Mouse (Mus musculus) thymus, postnatal 14 days (tissue): ENCODE results near the gene Meis2.

Experiments
- DNase-seq: peaks from one replicate; pipeline ENCODE4 v3.0.0; 2021

Meis2 gene

DNA sequence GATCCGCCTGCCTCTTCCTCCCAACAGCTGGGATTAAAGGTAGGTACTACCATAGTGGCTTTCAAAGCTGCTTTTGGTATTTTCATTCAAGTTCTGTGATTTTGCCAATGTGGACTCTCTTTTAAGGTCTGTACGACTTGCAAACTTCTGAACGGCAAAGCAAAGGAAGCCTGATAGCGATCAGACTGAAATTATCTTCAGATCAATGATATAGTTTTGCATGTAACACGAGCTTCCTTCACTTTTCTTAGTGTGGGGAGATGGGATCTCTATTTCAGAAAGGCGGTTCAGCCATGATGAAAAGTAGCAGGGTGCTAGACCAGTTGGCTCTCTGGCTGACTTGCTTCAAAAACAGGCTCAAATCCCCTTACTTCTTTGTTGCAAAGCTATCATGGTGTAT lies 76.4 kb downstream of the Meis2 start:
- no peak for DNase-seq

DNA sequence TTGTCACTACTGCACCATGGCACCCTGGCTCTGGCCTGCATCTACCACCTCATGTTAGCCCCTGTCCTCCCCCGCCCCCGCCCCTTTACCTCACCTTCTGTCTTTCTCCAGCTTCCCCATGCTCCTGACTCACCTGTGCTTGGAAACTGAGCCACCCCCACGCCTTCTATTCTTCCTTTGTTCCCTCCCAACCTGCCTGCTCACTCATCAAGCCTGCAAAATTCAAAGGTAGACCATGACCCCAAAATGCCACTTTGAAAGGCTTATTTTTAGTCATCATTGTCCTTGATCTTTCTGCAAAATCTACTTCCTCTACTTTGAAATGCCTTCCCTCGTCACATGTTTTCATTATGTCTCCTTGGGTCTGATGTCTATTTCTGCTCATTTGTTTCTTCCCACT lies 77.2 kb downstream of the Meis2 start:
- DNase-seq: no peak

DNA sequence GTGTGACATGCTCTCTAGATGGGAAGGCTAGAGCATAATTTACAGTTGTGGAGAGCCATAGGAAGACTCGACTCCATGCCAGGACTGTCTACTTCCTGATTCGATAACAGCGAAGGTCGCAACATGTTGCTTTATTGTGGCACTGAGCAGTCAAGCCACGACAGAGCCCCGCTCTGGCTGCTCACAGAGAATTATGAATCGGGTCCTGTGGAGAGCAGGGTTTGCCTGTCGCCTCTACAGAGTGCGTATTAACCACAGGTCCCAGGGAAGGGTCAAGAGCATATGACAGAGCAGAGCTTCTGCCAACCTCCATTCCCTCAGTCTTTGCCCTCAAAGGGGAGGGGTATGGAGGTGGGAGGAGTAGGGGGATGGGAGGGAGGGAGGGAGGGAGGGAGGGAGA lies 80.7 kb downstream of the Meis2 start:
- DNase-seq: no peak

DNA sequence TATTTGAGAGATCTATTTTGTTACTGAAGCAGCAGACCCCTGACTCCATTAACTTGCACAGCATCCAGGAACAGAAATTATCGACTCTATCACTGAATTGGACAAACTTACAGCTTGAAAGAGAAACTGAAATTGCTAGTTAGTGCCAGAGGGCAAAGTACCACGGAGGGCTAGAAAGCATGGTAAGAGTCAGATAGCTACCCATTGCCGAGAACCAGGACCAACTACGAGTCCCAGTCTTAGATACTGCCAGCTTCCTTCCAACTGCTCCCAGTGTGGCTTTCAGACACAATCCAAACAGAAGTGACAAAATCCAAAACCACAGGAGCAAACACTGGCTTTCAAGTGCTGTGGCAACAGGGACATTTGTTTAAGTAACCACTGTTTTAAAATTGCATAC lies 81.2 kb downstream of the Meis2 start:
- DNase-seq: no peak

DNA sequence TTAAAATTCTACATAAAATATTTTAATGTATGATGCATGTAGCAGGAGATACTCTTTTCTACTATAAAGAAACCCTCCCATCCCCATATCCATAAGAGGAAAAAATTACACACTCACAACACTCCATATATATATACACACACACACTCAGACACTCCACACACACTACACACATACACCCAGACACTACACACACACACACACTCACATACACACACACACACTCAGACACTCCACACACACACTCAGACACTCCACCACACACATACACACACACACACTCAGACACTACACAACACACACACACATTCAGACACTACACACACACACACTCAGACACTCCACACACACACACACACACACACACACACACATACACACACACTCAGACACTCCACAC lies 85.1 kb downstream of the Meis2 start:
- no peak for DNase-seq

DNA sequence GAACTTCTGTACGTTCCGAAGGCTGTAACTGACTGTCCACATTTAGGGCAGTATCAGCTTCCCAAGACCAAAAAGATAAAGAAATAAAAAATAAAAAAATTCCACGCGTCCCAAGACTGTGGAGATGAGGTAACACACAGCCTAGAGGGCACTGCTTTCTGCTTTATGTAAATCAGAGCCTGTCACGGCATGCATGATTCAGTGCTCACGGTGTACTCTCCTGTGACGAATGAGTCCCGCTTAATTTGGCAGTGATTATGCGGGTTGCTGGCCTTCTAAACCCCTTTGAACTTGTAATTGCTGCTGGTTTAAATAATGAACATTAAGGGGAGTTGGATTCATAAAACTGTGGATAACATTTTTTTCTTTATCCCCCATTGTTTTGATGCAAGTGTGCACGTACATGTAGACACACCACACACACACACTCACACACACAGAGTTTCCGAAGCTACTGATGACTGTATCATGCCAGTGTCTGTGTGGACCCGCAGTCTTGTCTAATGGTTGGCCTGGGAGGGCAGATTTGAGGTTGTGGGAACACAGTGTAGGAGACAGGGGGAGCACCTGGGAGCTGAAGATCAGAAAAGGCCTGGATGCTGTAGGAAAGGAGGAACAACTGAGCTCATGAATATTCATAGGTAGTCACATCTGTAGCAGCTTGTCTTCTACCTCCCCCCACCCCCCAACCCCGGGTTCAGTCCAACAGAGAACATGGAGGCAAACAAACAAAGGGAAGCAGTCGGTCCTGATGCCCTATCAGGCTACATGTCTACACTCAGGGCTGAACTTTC lies 85.8 kb downstream of the Meis2 start:
- no peak for DNase-seq

DNA sequence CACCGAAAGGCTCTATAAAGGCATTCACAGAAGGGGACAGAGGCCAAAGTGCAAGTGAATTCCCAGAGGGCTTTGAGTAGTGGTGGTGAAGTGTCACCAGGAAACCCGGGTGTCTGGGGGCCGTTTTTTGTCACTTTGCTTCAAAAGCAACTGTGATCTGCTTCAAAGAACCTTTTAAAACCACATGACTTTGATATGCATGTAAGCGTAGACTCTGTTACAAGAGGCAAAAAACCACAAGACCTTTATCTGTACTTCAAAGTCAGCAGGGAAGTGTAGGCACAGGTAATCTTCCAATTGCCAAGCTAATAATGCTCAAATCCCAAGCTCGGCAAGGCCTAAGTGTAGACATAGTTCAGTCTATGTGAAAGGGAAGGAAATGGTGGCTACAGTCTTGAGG lies 87.0 kb downstream of the Meis2 start:
- DNase-seq: no peak

DNA sequence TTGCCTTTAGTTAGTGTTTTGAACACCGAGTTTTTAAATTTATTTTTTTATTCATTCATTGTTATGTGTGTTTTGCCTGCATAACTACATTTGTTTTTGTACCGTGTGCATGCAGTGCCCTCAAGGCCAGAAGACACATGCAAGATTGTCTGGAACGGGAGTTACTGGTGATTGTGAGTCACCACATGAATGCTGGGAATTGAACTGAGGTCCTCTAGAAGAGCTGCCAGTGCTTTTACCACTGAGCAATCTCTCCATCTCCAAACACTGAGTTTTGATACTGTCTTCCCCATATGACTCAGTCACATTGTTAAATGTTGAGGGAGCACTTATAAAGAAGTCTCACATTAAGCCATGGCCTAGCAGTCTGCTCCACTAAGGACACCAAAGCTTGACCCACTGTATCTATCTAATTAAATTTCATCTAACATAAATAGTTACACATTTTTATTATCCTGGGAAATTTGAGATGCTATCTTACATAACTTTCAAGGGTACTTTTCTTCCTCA lies 94.3 kb downstream of the Meis2 start:
- no peak for DNase-seq

DNA sequence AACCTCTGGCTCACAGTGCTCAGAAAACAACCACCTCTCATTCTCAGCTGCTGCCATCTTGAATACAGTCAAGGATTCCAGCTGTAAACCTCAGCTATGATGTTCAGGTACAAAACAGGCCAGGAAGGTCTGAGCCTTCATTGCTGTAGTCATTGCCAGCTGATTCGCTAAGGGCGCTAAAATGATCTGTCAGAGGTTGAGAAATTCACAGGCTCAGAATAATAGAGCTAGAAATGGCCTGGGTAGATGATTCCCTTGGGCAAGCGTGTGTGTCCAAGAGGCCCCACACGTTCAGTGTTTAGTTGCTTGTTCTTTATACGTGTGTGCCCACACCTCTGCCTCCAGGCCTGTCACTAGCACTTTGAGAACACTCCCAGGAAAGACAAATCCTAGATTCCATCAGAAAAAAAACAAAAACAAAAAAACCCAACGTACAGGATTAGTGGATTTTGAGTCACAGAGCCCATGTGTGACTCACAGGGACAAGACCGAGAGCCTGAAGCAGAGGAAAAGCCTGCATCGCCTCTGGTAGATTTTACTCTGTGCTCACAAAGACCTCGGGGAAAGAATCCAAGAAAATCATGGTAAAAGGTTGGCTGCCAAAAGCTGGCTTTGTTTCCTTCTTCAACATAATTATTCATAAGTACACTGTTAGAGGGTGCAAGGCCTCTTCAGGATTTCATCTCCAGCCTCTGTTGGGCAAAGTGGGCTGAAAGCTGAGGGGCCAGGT lies 95.4 kb downstream of the Meis2 start:
- no peak for DNase-seq

DNA sequence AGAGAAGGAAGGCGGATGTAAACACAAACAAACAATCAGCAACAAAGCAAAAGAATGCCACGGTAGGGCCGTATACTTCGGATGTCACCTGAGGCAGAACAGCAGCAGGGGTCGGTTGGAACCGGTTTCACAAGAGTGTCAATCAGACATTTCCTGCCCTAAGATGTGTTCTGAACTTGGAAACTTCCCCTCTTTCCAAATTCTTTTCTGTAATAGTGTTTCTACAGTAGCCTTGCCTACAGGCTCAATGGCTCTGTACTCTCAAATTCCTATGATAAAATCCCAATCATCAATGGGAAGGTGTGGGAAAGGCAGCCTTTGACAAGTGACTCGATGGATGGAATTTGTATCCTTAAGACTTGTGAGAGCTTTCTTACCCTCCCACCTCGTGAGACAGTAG lies 96.4 kb downstream of the Meis2 start:
- no peak for DNase-seq

DNA sequence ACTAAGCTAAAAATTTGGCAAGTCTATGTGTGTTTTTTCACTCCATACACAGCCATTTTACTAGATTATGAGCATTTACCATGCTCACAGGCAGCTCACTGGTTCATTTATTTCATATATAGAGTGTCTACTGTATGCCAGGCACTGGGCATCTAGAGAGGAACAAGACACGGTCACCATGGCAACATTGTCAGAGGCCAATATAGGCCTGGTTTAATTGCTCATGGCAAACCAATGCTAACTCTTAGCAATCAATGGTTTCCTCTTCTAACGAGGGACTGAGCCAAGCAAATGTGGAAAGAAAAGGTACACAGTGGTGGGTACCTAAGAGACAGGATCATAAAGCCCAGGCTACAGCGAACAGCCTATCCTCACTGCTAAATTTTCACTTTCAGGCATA lies 100.7 kb downstream of the Meis2 start:
- DNase-seq: no peak

DNA sequence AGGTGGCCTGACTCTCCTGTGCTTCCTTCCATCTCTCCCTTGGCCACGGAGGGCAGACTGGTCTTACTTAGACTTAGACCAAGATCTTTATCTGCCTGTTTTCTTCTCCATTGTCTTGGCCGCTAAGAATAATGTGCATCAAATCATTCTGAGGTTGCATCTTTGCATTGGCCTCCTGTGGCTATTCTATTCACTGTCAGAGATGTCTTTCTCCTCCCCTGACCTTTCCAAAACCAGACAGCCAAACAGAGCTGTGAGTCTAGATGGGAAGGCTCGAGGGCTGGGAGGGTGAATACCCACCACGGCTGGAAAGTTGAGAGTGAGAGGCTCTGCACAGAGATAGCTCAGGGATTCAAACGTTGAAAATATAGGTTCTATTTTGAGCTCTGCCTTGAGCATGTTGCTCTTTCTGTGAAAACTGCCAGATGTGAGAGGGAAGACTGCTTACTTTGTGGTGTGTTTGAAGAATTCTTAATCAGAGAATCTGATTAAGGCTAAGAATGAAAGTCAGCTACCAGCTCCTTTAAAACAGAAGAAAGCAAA lies 102.3 kb downstream of the Meis2 start:
- no peak for DNase-seq

DNA sequence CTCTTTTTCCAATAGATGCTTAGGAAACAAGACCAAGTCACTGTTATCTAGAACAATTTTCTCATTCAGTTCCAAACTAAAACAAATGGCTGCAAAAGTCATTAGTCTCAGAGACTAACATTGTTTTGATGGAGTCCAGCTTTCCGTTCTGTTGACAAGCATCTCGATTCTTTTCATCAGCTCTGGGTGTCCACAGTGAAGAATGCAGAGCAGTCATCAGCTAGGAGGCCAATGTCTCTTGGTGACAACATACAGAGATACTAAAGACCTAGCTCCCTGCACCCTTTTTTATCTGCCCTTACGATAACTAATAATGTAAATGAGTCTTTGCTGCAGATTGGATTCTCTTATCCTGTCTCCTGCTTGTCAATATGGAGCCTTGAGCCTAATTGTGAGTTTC lies 102.9 kb downstream of the Meis2 start:
- no peak for DNase-seq

DNA sequence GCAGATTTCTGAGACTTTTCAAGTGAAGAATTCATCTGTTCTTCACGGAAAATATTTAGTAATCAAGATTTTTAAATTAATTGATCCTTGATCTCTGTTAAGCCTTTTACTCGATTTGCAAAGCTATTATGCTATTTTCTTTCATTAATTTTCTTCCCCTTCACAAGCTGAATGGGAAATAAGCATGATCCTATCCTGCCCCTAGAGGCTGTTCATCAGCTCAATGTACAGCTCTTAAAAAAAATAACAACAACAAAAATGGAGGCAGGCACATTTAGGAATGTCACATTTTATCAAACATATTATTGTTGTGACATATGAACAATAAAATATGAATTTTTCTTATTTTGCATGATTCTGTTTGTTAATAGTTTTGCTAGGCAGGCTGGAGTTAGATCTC lies 103.5 kb downstream of the Meis2 start:
- DNase-seq: no peak

DNA sequence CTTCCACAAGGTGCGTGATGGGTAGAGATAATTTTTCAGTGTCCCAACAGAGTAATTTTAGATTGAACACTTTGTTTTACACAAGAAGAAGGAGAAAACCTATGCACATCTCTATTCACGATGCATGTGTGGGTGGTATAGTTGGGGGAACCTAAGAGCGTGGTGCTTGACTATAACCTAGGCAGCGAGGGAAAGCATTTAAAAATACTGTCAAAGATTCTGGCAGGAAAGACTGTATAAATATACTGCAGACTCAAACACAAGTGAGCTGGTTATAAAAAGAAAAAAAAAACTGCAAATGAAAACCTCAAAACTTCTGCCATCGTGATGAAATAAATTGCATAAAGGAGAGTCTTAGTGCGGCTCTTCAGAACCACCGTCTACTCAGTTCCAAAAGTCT lies 105.0 kb downstream of the Meis2 start:
- DNase-seq: no peak

DNA sequence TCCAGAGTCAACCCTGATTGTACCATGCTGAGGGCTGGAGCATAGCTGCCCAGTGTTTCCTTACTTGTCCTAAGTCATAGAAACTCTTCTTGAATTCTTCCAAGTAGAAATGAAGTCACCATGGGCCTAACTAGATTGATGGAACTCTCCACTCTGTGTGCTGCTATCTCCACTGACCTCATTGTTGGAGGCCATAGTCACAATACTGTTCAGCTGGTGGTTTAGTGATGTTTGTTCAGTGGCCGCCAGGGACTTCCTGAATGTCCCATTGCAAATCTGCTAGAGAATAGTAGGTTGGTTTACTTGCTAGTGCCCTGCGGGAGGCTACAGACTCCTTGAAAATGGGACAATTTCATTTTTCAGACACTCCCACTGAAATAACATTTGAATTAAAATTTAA lies 108.9 kb downstream of the Meis2 start:
- no peak for DNase-seq

DNA sequence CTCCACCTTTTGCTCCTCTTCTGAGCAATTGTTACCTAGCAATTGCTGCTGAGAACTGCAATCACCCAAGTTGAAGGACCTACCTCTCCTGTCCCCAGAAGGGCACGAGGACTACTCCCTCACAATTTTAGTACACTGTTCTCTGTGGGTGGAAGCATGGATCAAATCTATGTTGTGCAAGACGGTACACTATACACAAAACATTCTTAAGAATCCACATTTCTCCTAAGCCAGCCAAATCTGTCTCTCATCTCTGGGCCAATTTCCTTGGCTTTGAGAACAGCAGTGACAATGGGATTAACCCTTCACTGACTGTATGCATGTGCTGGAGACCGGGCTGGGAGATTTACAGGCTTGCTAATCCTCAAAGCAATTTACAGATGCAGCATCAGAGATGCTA lies 115.0 kb downstream of the Meis2 start:
- no peak for DNase-seq

DNA sequence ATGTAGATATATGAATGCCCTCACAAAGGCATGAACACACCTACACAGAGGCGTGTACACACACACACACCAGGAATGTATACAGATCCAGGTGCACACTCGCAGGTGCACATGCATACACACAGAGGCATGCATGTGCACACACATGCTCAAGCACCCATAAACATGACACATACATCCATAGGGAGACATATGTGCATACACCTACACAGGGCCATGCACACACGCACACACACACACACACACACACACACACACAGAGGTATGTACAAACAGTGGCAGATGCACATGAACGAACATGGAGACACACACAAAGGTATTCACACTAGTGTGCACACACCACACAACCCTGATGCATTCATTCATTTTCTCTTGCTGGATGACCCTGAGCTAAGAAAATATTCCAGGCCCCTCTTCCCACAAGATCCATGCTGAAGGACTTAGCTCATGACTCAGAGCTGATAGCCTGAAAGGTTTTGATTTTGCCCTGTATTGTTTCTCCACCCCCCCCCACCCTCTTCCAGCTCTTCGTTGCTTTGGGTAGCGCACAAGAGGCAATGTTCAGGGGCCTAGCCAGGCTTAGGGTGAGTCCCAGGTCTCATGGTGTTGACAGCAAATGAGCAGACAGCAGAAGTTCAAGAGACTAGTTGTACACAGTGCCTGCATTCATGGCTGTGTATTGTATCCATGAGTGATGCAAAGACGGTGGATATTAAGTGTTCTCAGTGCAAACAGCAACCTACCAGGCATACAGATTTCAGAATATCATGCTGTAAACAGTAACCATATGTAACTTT lies 116.8 kb downstream of the Meis2 start:
- DNase-seq: no peak

DNA sequence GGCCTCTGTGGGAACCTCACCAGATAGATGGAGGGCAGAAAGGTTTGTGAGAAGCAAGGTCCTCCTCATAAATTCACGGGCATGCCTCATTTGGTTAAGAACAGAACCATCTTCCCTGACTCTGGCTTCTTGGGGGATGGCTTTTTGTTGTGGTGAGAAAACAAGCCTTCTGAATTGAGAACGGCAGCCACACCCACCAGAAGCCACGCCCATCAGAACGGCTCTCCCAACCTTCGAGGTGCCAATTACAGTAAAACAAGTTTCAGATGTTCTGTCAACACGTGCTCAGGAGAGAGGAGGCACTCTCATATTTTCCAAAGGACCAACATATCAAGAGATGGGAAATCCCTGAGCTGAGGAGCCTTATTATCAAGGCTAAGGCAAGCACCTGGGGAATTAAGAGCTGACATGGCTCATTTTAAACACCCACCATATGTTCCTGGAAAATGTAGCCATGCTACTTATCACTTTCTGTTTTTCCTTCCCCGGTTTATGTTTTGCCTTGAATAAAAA lies 117.9 kb downstream of the Meis2 start:
- DNase-seq: no peak

DNA sequence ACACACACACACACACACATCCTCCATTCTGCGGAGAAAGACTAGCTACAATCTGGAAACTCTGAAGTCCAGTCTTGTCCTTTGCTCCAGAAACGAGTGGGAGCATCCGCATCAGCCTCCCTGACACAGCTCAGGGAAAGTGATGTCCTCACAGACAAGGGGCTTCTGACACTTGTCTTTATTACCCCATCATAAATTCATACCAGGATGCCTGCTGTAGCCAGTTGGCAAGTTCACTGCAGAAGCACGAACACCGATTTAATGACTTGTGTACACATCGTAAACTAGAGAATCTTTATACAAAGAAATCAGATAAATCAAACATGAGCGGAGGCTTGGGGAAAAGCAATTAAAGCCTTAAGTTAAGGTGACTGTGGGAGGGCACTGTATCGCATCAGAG lies 122.6 kb downstream of the Meis2 start:
- DNase-seq: no peak

DNA sequence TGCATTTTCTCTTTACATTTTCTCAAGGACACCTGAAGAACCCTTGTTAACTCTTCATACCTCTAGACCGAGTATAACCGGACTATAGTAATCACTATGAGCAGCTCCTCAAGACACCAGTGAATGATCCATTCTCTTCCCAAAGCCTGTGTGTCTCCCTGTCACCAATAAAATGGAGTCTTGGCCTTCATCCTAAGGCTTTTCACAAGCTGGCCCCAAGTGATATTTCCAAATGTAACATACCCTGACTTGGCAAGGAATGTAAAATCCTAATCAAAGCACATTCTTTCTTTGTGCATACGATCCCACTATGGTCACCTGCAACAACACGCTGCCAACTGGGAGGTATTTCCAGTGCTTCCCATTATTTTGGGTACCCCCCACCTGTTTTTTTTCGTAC lies 125.8 kb downstream of the Meis2 start:
- DNase-seq: no peak

DNA sequence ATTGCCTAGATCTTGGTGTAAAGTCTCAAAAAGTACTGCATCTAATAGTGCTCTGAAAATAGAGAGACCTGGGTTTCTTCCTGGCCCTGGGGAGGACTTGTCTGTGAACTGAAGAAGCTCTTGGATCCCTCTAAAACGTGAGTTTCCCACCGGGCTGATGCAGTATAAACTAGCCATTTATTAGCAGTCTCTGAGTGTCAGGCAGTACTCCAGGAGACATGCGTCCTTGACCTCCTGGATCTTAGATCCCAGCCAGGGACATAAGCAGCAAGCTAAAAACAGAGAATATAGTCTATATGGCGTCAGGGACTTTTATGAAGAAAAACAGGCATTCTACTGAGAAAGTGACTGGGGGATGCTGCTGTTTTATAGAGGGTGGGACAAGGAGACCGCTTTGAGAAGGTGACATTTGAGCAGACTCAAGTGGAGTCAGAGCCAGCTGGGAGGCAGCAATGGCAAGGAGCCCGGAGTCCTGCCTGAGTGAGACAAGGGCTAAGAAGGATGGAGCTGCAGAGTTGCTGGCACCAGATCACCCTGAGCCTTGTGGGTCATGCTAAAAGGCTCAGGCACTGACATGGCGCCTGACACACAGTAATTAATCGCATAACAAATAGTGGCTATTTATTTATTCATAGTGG lies 126.6 kb downstream of the Meis2 start:
- DNase-seq: no peak

DNA sequence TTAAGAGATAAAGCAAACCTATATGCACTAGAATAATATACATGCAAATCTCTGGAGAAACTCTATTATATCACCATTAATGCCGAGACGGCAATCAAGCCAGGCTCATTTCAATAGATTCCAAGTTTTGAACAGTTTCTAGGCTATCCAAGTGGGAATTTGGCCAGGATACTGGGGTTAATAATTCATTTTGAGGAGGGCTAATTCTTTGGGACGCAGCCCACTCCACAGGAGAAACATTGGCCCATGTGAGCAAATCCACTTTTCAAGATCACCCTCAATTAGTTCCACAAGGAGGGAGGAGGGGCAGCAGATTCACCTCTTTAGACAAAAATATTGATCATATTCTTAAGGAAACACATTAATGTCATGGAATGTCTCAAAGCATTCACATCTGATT lies 127.3 kb downstream of the Meis2 start:
- no peak for DNase-seq
